Mouse (Mus musculus): Measurements from ENCODE around the gene Rbak. TPM values are rescaled to one million over a fixed set of nuclear protein-coding genes. Genes with fewer than 3 reads are reported as not detected.
"Not testable (repeated sequence)": the region's sequence is repeated elsewhere in the genome, so short reads cannot be mapped to it uniquely, and the experiment has no call there.

Gene Rbak
- 3.5 and 3.7 TPM in 2 replicates for polyA plus RNA-seq (2016; fragmentation: Nextera tagmentation; extraction: Ambion mirVana)

GRCm38 (mm10) chr5:143180255-143181076 is at the start of gene Rbak, which contains the start of gene Spdye4b:
TSS of gene Rbak (minus strand) at chr5:143180775.
TSS of gene Spdye4b (plus strand) at chr5:143181017.
- Histone ChIP-seq H3K4me2 (peak within 1 kb of the TSS; percentile 84), H3K4me1 (peaks cover 21% of the 10 kb centered on the region), H3K9ac (peak within 1 kb of the TSS; percentile 69), H3K27ac (0 out of 2 replicates have a peak within 1 kb of the TSS, but pooled peaks have one; percentile 7), H3K27me3 (replicated peaks) (peaks cover 6% of the 10 kb centered on the region; the same call in 1 of the 2 replicates), H3K9me3 (replicated peaks) (peaks cover 9% of the 10 kb centered on the region), H3K4me3 (peak within 1 kb of the TSS; percentile 62), H3K36me3 (peaks cover 32% of the 10 kb centered on the region)
- ATAC-seq: peak; percentile 88
- under 1% methylated on average over 58 of the region's 58 CpGs for WGBS (ENCODE audit: insufficient replicate concordance)

GRCm38 (mm10) chr5:143226790-143227189 is 46.2 kb upstream of the Rbak start, which contains the start of gene Spdye4a:
TSS of gene Spdye4a (minus strand) at chr5:143226890.
- H3K27me3 ChIP-seq (replicated peaks): 0 out of 2 replicates have a peak, but pooled peaks cover 7% of the 10 kb centered on the region
- no peak within 1 kb of the TSS for H3K4me3 ChIP-seq
- no peaks in the 10 kb centered on the region for H3K36me3 ChIP-seq
- no peaks in the 10 kb centered on the region for H3K4me1 ChIP-seq
- H3K27ac ChIP-seq: no peak within 1 kb of the TSS
- H3K9ac ChIP-seq: no peak within 1 kb of the TSS
- 64% methylated on average over 3 of the region's 3 CpGs for WGBS (ENCODE audit: insufficient replicate concordance)
- no peak within 1 kb of the TSS for H3K4me2 ChIP-seq
- no peaks in the 10 kb centered on the region for H3K9me3 ChIP-seq (replicated peaks)
- ATAC-seq: no peak

GRCm38 (mm10) chr5:143222287-143222686 is 41.7 kb upstream of the Rbak start:
- H3K9ac ChIP-seq: no peak overlapping the region
- H3K36me3 ChIP-seq: no peaks in the 10 kb centered on the region
- 69% methylated on average over 1 of the region's 1 CpGs for WGBS (ENCODE audit: insufficient replicate concordance)
- no peak for ATAC-seq
- H3K4me2 ChIP-seq: no peak overlapping the region
- no peaks in the 10 kb centered on the region for H3K9me3 ChIP-seq (replicated peaks)
- H3K4me3 ChIP-seq: no peak overlapping the region
- H3K27me3 ChIP-seq (replicated peaks): 0 out of 2 replicates have a peak, but pooled peaks cover 7% of the 10 kb centered on the region
- no peaks in the 10 kb centered on the region for H3K4me1 ChIP-seq
- H3K27ac ChIP-seq: no peak overlapping the region

- no peak overlapping the region for H3K9ac ChIP-seq
- ATAC-seq: no peak
- no peak overlapping the region for H3K27ac ChIP-seq
- H3K4me1 ChIP-seq: no peaks in the 10 kb centered on the region
- H3K36me3 ChIP-seq: no peaks in the 10 kb centered on the region
- H3K4me2 ChIP-seq: no peak overlapping the region
- H3K9me3 ChIP-seq (replicated peaks): no peaks in the 10 kb centered on the region
- 0 out of 2 replicates have a peak, but pooled peaks cover 7% of the 10 kb centered on the region for H3K27me3 ChIP-seq (replicated peaks)
- 57% methylated on average over 5 of the region's 5 CpGs for WGBS (ENCODE audit: insufficient replicate concordance)
- H3K4me3 ChIP-seq: no peak overlapping the region
Observed at GRCm38 (mm10) chr5:143220996-143221395, 40.4 kb upstream of the Rbak start.

GRCm38 (mm10) chr5:143213832-143214231 is 33.3 kb upstream of the Rbak start:
- H3K4me3 ChIP-seq: no peak overlapping the region
- H3K36me3 ChIP-seq: no peaks in the 10 kb centered on the region
- no peak overlapping the region for H3K9ac ChIP-seq
- no peak overlapping the region for H3K27ac ChIP-seq
- no peaks in the 10 kb centered on the region for H3K27me3 ChIP-seq (replicated peaks)
- ATAC-seq: no peak
- no peak overlapping the region for H3K4me2 ChIP-seq
- peaks cover 3% of the 10 kb centered on the region for H3K9me3 ChIP-seq (replicated peaks)
- H3K4me1 ChIP-seq: no peaks in the 10 kb centered on the region
- WGBS (ENCODE audit: insufficient replicate concordance): 53% methylated on average over 2 of the region's 2 CpGs

GRCm38 (mm10) chr5:143205015-143205414 is 24.4 kb upstream of the Rbak start:
- WGBS (ENCODE audit: insufficient replicate concordance): 55% methylated on average over 3 of the region's 3 CpGs
- Histone ChIP-seq H3K4me3 (no peak overlapping the region), H3K4me2 (no peak overlapping the region), H3K27ac (no peak overlapping the region), H3K36me3 (no peaks in the 10 kb centered on the region), H3K9me3 (replicated peaks) (peaks cover 12% of the 10 kb centered on the region), H3K27me3 (replicated peaks) (no peaks in the 10 kb centered on the region), H3K9ac (no peak overlapping the region), H3K4me1 (no peaks in the 10 kb centered on the region)
- ATAC-seq: no peak

GRCm38 (mm10) chr5:143196506-143196905 is 15.9 kb upstream of the Rbak start:
- H3K9ac ChIP-seq: no peak overlapping the region
- H3K27me3 ChIP-seq (replicated peaks): peaks cover 9% of the 10 kb centered on the region
- H3K27ac ChIP-seq: no peak overlapping the region
- ATAC-seq: no peak
- no peaks in the 10 kb centered on the region for H3K4me1 ChIP-seq
- H3K36me3 ChIP-seq: no peaks in the 10 kb centered on the region
- WGBS (ENCODE audit: insufficient replicate concordance): 56% methylated on average over 4 of the region's 4 CpGs
- no peaks in the 10 kb centered on the region for H3K9me3 ChIP-seq (replicated peaks)
- H3K4me3 ChIP-seq: no peak overlapping the region
- H3K4me2 ChIP-seq: no peak overlapping the region

- Histone ChIP-seq H3K9me3 (replicated peaks) (no peaks in the 10 kb centered on the region), H3K4me3 (no peak overlapping the region), H3K27ac (no peak overlapping the region), H3K36me3 (no peaks in the 10 kb centered on the region), H3K4me1 (no peaks in the 10 kb centered on the region), H3K27me3 (replicated peaks) (peaks cover 9% of the 10 kb centered on the region), H3K4me2 (no peak overlapping the region), H3K9ac (no peak overlapping the region)
- ATAC-seq: no peak
- WGBS (ENCODE audit: insufficient replicate concordance): 37% methylated on average over 2 of the region's 2 CpGs
Observed at GRCm38 (mm10) chr5:143195166-143195565, 14.6 kb upstream of the Rbak start.

GRCm38 (mm10) chr5:143194747-143195146 is 14.2 kb upstream of the Rbak start:
- WGBS (ENCODE audit: insufficient replicate concordance): 40% methylated on average over 8 of the region's 8 CpGs

GRCm38 (mm10) chr5:143192806-143193205 is 12.2 kb upstream of the Rbak start:
- Histone ChIP-seq H3K36me3 (no peaks in the 10 kb centered on the region), H3K4me1 (no peaks in the 10 kb centered on the region), H3K4me3 (no peak overlapping the region), H3K27ac (no peak overlapping the region), H3K4me2 (no peak overlapping the region), H3K27me3 (replicated peaks) (peaks cover 9% of the 10 kb centered on the region), H3K9ac (no peak overlapping the region), H3K9me3 (replicated peaks) (no peaks in the 10 kb centered on the region)
- WGBS (ENCODE audit: insufficient replicate concordance): 77% methylated on average over 8 of the region's 8 CpGs
- no peak for ATAC-seq

More at GRCm38 (mm10) chr5:143194747-143195146, 14.2 kb upstream of the Rbak start:
- H3K4me1 ChIP-seq; H3K27ac ChIP-seq; ATAC-seq; H3K4me2 ChIP-seq; H3K9me3 ChIP-seq (replicated peaks); H3K36me3 ChIP-seq; H3K9ac ChIP-seq; H3K4me3 ChIP-seq; H3K27me3 ChIP-seq (replicated peaks): not testable (repeated sequence)

- ATAC-seq; H3K36me3 ChIP-seq; H3K27me3 ChIP-seq (replicated peaks); H3K9ac ChIP-seq; H3K4me3 ChIP-seq; H3K4me1 ChIP-seq; H3K27ac ChIP-seq; H3K9me3 ChIP-seq (replicated peaks); H3K4me2 ChIP-seq: not testable (repeated sequence)
- 70% methylated on average over 1 of the region's 1 CpGs for WGBS (ENCODE audit: insufficient replicate concordance)
Observed at GRCm38 (mm10) chr5:143188014-143188413, 7.4 kb upstream of the Rbak start.

GRCm38 (mm10) chr5:143179179-143179578 is 1.4 kb downstream of the Rbak start:
- Histone ChIP-seq H3K9me3 (replicated peaks) (peaks cover 9% of the 10 kb centered on the region), H3K27ac (no peak overlapping the region), H3K9ac (no peak overlapping the region), H3K36me3 (peaks cover 44% of the 10 kb centered on the region), H3K4me2 (peak overlapping the region; percentile 84), H3K4me1 (peaks cover 21% of the 10 kb centered on the region), H3K4me3 (peak overlapping the region; percentile 62; the same call in 1 of the 2 replicates), H3K27me3 (replicated peaks) (0 out of 2 replicates have a peak, but pooled peaks cover 5% of the 10 kb centered on the region)
- ATAC-seq: no peak
- WGBS (ENCODE audit: insufficient replicate concordance): 38% methylated on average over 6 of the region's 6 CpGs

All from liver, embryonic 12.5 days (tissue).